ENCODE assay signal across 19 mouse cellular contexts in the genomic region with DNA sequence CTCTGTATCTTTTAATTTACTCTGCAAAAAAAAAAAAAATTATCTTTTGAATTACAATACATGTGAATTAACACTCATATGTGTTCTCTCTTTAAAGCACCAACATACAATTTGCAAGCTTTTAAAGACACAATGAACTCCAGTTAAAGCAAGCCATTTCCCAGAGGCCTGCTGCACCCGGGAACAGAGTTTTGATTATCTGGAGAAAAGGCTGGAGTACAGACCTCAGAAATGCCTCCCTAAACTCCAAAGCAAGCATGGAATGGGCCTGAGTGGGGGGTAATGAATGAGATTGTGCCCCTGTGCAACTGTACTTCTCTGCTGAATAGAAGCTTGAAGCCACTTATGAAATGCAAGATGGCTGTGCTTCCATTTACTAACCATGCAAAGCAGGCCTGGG.
DNase-seq lines count a peak whose midpoint lies in the region; ATAC-seq and TF ChIP-seq lines count a peak whose summit lies in the region.
"Had no signal": no experiment of that assay in that cellular context is flagged by ENCODE, and none has a peak within 500 bp of the region (broad histone marks: within the 10 kb centered on the region; RNA-seq: fewer than 3 reads in every experiment).

No protein-coding gene starts in this region.

- DNase-seq in midbrain, embryonic 11.5 days (ENCODE audit: low spot score, missing footprints) = peak; percentile 8
- DNase-seq in midbrain, embryonic 10.5 days (ENCODE audit: low spot score) = no peak
- DNase-seq in brain, embryonic 14.5 days (ENCODE audit: low read depth) = peak; percentile 77
- peak; percentile 58 for DNase-seq in forebrain, embryonic 14.5 days (ENCODE audit: low spot score)
- no peak for DNase-seq in gastrocnemius, adult 18-20 months (ENCODE audit: low spot score)
- DNase-seq in cerebellum, adult 18-20 months = no peak
- DNase-seq: adrenal gland, adult 8-10 months; adrenal gland, postnatal 36 days; cerebellum, adult 11 months; cerebellum, adult 9-10 months; cerebellum, postnatal 25 days; gastrocnemius, adult 2 months; gastrocnemius, postnatal 25 days; heart, postnatal 36 days; kidney, adult 11 months had no signal

- ATAC-seq in midbrain, embryonic 11.5 days (ENCODE audit: low FRiP score) = no peak
- peak; percentile 62 for ATAC-seq in forebrain, embryonic 14.5 days
- ATAC-seq in midbrain, embryonic 15.5 days (replicated peaks) = no peak
- ATAC-seq: hindbrain, postnatal 0 days had no signal

- H3K4me2 ChIP-seq in midbrain, embryonic 11.5 days = no peak overlapping the region
- no peak overlapping the region for H3K4me2 ChIP-seq in forebrain, embryonic 14.5 days (ENCODE audit: low read length)
- H3K4me2 ChIP-seq in midbrain, embryonic 15.5 days = no peak overlapping the region
- H3K4me2 ChIP-seq: heart, embryonic 13.5 days had no signal

- WGBS in midbrain, embryonic 11.5 days = 78% methylated on average over 1 of the region's 1 CpGs
- WGBS in midbrain, embryonic 10.5 days = 91% methylated on average over 1 of the region's 1 CpGs
- WGBS in forebrain, embryonic 14.5 days = 24% methylated on average over 1 of the region's 1 CpGs
- 50% methylated on average over 1 of the region's 1 CpGs for WGBS in midbrain, embryonic 15.5 days

- no peaks in the 10 kb centered on the region for H3K4me1 ChIP-seq in midbrain, embryonic 11.5 days (ENCODE audit: control insufficient read depth, insufficient read depth, low read length)
- H3K4me1 ChIP-seq in midbrain, embryonic 10.5 days = no peaks in the 10 kb centered on the region
- peaks cover 6% of the 10 kb centered on the region; the same call in 1 of the 2 replicates for H3K4me1 ChIP-seq in forebrain, embryonic 14.5 days (ENCODE audit: control insufficient read depth, insufficient read depth, low read length)
- no peaks in the 10 kb centered on the region for H3K4me1 ChIP-seq in midbrain, embryonic 15.5 days
- H3K4me1 ChIP-seq: embryonic facial prominence, embryonic 10.5 days; heart, embryonic 13.5 days had no signal

- H3K9me3 ChIP-seq in midbrain, embryonic 11.5 days (ENCODE audit: control insufficient read depth, low read length) = no peaks in the 10 kb centered on the region
- H3K9me3 ChIP-seq in midbrain, embryonic 10.5 days (replicated peaks) = no peaks in the 10 kb centered on the region
- no peaks in the 10 kb centered on the region for H3K9me3 ChIP-seq in forebrain, embryonic 14.5 days (replicated peaks; ENCODE audit: control insufficient read depth, low read length)
- H3K9me3 ChIP-seq in midbrain, embryonic 15.5 days = no peaks in the 10 kb centered on the region
- H3K9me3 ChIP-seq: embryonic facial prominence, embryonic 10.5 days; heart, embryonic 13.5 days had no signal

- H3K36me3 ChIP-seq in midbrain, embryonic 11.5 days (ENCODE audit: control insufficient read depth, insufficient read depth, low read length) = no peaks in the 10 kb centered on the region
- H3K36me3 ChIP-seq in midbrain, embryonic 10.5 days = no peaks in the 10 kb centered on the region
- H3K36me3 ChIP-seq in forebrain, embryonic 14.5 days (ENCODE audit: control insufficient read depth, insufficient read depth, low read length) = no peaks in the 10 kb centered on the region
- no peaks in the 10 kb centered on the region for H3K36me3 ChIP-seq in midbrain, embryonic 15.5 days (replicated peaks)
- H3K36me3 ChIP-seq: embryonic facial prominence, embryonic 10.5 days had no signal

- TF ChIP-seq CTCF in brain, embryonic 14.5 days (IDR thresholded peaks at IDR 0.05; ENCODE audit: borderline replicate concordance, extremely low read depth, insufficient read depth, insufficient read length) = no peak

- no peak overlapping the region for H3K4me3 ChIP-seq in midbrain, embryonic 11.5 days (ENCODE audit: low read depth, low read length)
- no peak overlapping the region for H3K4me3 ChIP-seq in midbrain, embryonic 10.5 days
- no peak overlapping the region for H3K4me3 ChIP-seq in forebrain, embryonic 14.5 days (ENCODE audit: low read depth, low read length)
- H3K4me3 ChIP-seq in midbrain, embryonic 15.5 days = no peak overlapping the region
- H3K4me3 ChIP-seq: embryonic facial prominence, embryonic 10.5 days; gastrocnemius, adult 2 months; heart, embryonic 13.5 days had no signal

- H3K27me3 ChIP-seq in midbrain, embryonic 11.5 days (ENCODE audit: control insufficient read depth, insufficient read depth, low read length) = no peaks in the 10 kb centered on the region
- H3K27me3 ChIP-seq in midbrain, embryonic 10.5 days (ENCODE audit: low read depth, poor library complexity, severe bottlenecking) = no peaks in the 10 kb centered on the region
- H3K27me3 ChIP-seq in forebrain, embryonic 14.5 days (replicated peaks; ENCODE audit: control insufficient read depth, insufficient read depth, low read length) = no peaks in the 10 kb centered on the region
- no peaks in the 10 kb centered on the region for H3K27me3 ChIP-seq in midbrain, embryonic 15.5 days (replicated peaks)
- H3K27me3 ChIP-seq: heart, embryonic 13.5 days had no signal

- no peak overlapping the region for H3K27ac ChIP-seq in midbrain, embryonic 11.5 days (ENCODE audit: low read depth, low read length)
- no peak overlapping the region for H3K27ac ChIP-seq in midbrain, embryonic 10.5 days (replicated peaks)
- H3K27ac ChIP-seq in forebrain, embryonic 14.5 days (ENCODE audit: low read depth, low read length) = peak overlapping the region; percentile 66; the same call in 1 of the 2 replicates
- 0 out of 2 replicates have a peak overlapping the region, but pooled peaks have one; percentile 13 for H3K27ac ChIP-seq in midbrain, embryonic 15.5 days
- H3K27ac ChIP-seq: embryonic facial prominence, embryonic 10.5 days; gastrocnemius, adult 2 months; heart, embryonic 13.5 days; hindbrain, postnatal 0 days had no signal

- H3K9ac ChIP-seq in midbrain, embryonic 11.5 days (ENCODE audit: low read length) = no peak overlapping the region
- no peak overlapping the region for H3K9ac ChIP-seq in forebrain, embryonic 14.5 days (ENCODE audit: low read length)
- H3K9ac ChIP-seq in midbrain, embryonic 15.5 days = no peak overlapping the region
- H3K9ac ChIP-seq: heart, embryonic 13.5 days had no signal

- no peak for TF ChIP-seq POLR2A in brain, embryonic 14.5 days (IDR thresholded peaks at IDR 0.05; ENCODE audit: borderline replicate concordance, extremely low read depth, insufficient read depth, insufficient read length, poor library complexity, severe bottlenecking)

Comparison
In these comparisons a context has a peak if more than half of its experiments do, and no peak if none do; other contexts are left out.
1. DNase-seq: peak in midbrain, embryonic 11.5 days (single experiment), brain, embryonic 14.5 days (single experiment) and forebrain, embryonic 14.5 days (single experiment); none in midbrain, embryonic 10.5 days (single experiment), gastrocnemius, adult 18-20 months (single experiment) and cerebellum, adult 18-20 months (0 of 2).
2. H3K27ac ChIP-seq: peak in forebrain, embryonic 14.5 days (single experiment) and midbrain, embryonic 15.5 days (single experiment); none in midbrain, embryonic 11.5 days (single experiment) and midbrain, embryonic 10.5 days (single experiment).